Mouse (Mus musculus): Measurements from ENCODE around the gene Slc26a11. TPM values are rescaled to one million over a fixed set of nuclear protein-coding genes. Genes with fewer than 3 reads are reported as not detected.
"Not testable (repeated sequence)": the region's sequence is repeated elsewhere in the genome, so short reads cannot be mapped to it uniquely, and the experiment has no call there.

Gene Slc26a11
- total RNA-seq, 2 experiments from 2014 or later = 0.84 TPM; not detected in 1

DNA sequence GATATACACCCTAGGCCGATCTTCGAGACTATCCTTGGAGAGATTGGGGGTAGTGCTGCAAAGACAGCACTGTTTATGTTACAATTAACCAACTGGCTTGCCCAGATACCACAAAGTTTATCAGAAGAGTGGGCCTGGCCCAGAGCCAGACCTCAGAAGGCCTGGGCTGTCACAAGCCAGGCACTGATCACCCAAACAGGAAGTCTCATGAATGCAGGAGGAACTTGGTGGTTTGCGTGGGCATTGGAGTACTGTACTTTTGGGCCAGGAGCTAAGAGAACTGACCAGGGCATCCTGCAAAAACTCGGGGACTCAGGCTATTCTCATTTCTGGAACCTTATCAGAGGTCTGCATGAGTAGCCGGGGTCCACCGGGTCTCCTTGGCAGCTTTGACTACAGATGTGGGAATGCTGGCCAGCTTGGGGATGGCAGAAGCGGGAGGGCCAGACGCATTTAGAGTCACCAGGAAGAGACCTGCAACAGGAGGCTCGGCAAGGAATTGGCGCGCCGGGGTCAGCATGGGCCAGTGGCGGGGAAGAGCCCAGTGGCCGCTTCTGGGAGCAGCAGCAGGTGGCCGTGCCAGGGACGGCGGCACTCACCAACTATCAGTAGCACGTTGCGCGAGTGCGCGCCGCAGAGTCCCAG is 437 bp upstream of the Slc26a11 start:
- ATAC-seq (replicated peaks; ENCODE audit: low FRiP score, poor library complexity, severe bottlenecking) = peak; percentile 59

DNA sequence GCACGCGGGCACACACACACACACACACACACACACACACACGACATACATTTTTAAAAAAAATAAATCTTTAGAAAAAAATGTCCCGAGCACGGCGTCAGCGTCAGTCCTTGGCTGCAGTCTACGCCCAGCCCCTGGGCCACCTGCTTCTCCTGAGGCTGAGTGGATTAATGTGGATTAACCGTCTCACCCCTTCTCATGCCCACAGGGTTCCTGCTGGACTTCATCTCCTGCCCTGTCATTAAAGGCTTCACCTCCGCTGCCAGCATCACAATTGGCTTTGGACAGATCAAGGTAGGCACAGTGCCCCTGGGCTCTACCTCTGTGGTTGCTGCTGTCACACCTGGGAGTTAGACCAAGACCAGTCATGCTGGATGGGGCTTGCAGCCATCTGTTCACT is 3.7 kb downstream of the Slc26a11 start:
- no peak for ATAC-seq (replicated peaks; ENCODE audit: low FRiP score, poor library complexity, severe bottlenecking)

DNA sequence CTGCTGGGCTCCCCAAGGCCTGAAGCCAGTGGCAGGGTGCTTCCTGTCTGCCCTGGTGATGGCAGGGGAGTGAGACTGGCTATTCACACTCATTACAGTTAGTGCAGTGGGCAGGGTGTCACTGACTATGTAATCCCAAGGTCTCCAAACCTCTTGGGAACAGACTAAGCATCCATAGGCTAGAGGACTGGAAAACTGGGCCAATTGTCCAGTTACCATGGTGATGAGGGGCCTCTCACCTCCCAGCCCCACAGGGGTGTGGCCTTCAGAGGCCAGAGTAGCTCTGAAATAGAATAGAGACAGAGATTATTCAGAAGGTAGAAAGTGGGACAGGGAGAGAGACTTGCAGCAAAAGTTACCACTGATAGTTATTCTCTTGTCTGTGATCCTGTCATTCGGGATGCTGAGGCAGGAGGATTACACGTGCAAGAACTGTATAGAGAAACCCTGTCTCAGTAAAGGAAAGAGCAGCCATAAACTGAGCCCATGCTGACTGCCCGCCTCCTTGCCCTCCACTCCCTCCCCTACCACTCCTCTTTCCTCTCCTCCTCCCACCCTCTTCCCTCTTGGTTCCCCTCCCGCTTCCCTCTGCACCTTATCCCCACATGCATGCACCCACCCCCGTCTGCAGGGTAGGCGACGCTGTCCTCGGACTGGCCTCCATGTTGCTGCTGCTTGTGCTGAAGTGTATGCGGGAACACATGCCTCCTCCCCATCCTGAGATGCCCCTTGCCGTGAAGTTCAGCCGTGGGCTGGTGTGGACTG is 7.6 kb downstream of the Slc26a11 start:
- 0 out of 2 replicates have a peak, but pooled peaks have one; percentile 15 for ATAC-seq (replicated peaks; ENCODE audit: low FRiP score, poor library complexity, severe bottlenecking)

DNA sequence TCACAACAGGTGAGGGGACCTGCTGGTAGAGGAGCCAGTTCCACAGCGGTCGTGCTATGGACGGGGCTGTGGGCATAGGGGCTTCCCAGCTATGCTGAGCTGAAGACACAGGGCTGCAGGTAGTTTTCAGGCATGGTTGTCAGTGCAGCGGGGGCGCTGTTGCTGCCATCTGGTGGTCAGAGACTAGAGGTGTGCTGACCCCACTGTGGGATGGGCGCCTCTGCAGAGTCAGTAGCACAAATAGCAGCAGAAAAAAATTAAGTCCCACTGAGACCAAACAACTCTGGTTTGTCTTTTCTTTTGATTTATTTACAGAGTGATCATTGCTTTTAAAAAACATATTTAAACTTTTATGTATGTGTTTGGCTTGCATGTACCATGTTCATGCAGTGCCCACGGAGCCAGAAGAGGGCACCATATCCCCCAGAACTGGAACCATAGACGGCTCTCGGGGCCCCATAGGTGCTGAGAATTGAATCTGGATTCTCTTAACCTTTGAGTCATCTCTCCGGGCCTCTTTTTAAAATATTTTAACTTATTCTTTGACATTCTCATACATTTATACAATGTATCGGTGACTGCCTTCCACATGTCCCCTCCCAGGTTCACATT is 8.3 kb downstream of the Slc26a11 start:
- ATAC-seq (replicated peaks; ENCODE audit: low FRiP score, poor library complexity, severe bottlenecking) = peak; percentile 91

DNA sequence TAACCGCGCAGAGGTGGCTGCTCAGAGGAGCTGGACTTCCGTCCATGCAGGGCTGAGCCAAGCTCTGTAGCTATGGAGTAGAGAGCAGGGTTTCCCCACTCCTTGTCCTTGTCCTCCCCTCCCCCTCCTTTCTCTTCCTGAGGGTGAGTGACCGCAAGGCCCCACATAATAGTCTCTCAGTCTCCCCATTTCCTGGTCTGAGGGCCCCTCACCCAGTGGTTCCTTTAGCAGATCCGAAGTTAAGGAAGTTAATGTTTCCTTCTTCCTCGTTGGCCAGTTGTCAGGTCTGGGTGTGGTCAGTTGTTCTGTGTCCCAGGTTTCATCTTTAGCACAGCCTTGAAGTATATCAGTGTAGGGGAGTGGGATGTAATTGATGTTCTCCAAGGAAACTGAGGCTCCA is 20.1 kb downstream of the Slc26a11 start:
- ATAC-seq (replicated peaks; ENCODE audit: low FRiP score, poor library complexity, severe bottlenecking) = no peak

DNA sequence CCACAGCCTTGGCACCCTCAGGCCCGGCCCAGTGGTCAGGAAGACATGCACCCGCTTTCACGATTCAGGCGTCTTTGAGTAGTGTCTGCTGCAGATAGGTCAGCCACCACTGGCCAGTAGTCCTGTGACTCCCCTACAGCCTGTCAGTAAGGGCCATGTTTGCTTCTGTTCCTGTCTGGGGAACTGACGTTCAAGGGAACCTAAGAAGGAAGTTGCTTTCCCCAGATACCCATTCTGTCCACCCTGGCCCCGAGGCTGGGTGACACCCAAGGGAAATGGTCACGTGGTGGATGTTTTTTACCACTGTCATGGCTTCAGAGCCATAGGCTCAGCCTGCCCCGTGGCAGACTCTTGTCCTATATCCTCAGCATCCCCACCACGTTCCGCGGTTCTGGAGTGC is 22.0 kb downstream of the Slc26a11 start:
- ATAC-seq (replicated peaks; ENCODE audit: low FRiP score, poor library complexity, severe bottlenecking) = no peak

DNA sequence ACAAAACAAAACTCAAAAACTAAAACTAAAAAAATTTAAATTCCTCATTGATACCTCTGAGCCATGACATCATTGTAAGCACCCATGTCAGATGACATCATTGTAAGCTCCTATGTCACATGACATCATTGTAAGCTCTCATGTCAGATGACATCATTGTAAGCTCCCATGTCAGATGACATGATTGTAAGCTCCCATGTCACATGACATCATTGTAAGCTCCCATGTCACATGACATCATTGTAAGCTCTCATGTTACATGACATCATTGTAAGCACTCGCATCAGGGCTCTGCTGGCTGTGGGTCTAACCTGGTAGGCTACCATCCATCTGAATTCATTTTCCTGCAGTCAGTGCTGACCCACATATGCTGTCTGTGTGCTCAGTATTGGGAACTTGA is 23.2 kb downstream of the Slc26a11 start:
- no peak for ATAC-seq (replicated peaks; ENCODE audit: low FRiP score, poor library complexity, severe bottlenecking)

DNA sequence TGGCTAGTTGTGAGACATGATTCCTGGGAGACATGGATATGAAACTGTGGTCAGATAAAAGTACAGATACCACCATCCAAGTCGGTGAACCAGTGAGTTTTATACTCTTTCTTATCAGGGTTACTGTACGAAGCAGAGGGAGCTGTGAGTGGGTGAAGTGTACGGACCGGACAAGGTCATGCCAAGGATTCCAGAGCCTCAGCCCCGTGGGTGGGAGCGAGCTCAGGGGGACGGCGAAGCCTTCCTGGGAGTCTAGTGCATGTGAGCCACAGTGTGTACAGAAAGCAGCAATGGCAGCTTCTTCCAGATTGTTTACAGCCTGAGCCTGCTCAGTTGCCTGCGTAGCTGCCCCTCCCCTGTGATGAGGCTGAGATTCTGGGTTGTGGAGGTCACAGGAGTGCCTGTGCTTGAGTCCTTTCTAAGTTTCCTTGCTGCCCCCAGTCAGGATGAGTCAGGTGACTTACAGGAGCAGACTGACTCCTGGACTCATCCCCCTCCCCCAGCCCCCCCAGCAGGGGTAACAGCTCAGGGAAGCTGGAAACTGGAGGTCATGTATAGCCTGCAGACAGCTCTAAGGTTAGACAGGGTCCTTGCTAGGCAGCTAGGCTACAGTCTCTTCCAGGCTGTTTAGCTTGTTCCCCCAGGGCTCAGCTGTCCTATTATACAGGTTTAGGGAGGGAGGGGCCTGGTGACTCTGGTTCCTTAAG is 26.4 kb downstream of the Slc26a11 start:
- ATAC-seq (replicated peaks; ENCODE audit: low FRiP score, poor library complexity, severe bottlenecking) = no peak

DNA sequence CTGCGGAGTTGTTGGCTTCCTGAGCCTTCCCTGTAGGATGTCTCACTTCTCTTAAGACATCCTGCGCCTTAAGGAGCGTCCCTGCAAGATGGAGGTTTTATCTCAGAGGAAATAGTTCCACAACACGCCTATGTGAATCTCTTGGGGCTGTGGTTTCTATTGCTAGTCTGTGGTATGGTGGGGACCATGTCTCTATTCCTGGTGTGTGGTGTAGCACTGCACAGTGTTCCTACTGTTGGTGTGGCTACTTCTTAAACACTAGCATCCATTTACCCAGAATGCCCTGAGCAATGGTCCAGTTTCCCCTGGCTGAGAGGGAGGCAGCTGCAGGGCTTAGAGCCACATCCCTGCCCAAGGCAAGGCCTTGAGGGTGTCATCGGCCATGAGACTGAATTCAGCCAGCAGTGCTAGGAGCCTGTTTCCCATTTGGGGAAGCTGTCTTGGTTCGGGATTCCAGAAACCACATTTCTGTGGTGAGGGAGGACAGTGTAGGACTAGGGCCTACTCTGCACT is 27.0 kb downstream of the Slc26a11 start:
- 0 out of 2 replicates have a peak, but pooled peaks have one; percentile 16 for ATAC-seq (replicated peaks; ENCODE audit: low FRiP score, poor library complexity, severe bottlenecking)

DNA sequence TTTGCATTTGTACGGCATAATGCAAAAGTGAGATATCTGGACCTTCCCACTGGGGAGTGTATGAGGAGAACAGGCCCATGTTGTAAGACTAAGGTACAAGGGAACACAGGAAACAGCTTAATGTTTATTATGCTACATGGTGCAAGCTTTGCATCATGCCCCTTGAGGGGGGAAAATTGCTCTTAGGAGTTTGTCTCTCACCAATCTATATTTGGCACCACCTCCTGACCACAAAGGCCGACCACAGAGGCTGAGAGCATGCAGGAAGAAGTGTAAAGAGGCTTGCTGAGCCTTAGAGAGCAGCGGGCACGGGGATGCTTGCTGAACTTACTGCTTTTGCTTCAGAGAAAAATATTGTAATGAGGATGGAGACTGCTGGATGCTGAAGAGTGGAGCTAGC is 29.5 kb downstream of the Slc26a11 start:
- ATAC-seq (replicated peaks; ENCODE audit: low FRiP score, poor library complexity, severe bottlenecking) = no peak

DNA sequence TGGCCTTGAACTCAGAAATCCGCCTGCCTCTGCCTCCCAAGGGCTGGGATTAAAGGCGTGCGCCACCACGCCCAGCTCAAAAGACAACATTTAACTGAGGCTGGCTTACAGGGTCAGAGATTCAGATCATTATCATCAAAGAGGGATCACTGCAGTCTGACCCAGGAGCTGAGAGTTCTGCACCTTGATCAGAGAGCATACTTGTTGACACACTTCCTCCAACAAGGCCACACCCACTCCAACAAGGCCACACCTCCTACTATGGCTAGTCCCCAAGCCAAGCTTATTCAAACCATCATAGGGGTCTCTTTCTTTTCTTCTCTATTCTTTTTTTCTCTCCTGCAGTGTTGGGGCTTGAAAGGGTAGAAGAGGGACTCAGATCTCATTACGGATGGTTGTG is 30.9 kb downstream of the Slc26a11 start:
- no peak for ATAC-seq (replicated peaks; ENCODE audit: low FRiP score, poor library complexity, severe bottlenecking)

DNA sequence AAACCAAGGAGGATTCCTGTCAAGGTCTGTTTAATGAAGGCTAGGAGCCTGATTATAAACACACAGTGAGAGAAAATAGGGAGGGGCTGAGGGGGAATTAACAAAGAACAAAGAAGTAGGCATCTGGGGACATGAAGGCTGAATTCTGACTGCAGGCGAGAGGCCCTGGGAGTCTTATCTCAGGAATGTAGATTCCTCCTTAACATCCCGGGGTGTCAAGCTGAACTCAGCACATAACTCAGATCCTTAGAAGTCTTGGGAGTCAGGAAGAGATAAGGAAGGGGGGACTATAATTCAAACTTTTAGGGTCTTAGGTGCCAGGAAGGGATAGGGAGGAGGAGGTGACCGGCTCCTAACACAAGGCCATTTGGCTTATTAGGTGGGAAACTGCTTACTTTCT is 31.9 kb downstream of the Slc26a11 start:
- ATAC-seq (replicated peaks; ENCODE audit: low FRiP score, poor library complexity, severe bottlenecking) = not testable (repeated sequence)

DNA sequence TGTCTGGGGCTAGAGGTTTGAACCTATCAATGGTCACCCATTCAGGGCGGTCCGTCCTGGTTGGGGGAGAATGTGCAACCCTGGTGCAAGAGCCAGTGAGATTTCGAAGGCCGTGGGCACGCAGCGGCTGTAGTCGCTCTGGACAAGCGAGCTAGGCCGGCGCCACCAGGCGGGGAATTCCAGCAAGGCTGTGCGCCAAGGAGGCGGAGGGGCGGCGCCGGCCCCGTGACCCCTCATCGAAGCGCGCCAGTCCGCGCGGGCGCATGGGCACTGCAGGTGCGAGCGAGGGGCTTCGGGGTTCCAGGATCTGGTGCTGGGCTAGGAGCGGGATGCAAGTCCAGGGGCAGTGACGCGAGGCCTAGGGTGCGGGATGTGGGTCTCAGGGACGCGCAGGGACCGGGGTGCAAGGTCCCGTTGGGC is 34.5 kb downstream of the Slc26a11 start:
- no peak for ATAC-seq (replicated peaks; ENCODE audit: low FRiP score, poor library complexity, severe bottlenecking)

DNA sequence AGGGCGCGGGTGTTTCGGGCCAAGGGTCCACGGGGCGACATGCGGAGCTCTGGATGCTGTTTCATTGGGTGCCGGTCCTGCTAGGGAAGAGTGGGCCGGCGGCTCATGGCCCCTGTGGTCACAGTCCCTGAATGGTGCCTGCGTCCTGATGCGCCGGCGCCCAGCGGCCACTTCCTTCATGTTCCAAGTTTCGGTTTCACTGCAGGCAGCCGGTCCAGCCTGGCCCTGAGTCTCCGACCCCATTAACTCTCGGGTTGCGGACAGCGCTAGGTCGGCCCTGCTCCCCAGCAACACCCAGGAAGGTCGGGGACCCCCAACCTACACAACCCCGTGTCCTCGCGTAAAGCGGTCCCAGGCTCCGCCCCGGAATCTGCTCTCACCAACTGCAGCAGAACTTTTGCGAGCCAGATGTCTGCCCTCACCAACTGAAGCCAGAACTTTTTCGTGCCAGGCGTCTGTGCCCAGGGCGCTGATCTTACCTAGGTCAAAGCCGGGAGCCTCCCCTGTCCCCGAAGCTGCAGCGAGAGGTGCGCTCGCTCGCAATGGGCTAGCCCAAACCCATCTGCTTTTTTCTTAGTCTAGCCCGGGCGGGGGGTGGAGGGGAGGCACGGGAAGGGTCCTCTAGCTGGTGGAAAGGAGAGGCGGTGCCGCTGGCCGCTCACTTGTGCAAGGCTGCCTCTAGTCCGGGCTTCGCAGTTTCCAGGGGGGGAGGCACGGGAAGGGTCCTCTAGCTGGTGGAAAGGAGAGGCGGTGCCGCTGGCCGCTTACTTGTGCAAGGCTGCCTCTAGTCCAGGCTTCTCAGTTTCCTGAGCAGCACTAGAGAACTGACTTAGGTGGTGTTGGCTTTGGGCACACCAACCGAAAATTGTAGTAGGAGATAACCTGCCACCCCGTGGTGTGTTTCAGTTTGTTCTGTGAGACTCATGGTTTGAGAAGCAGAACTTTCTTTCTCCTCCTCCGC is 35.2 kb downstream of the Slc26a11 start:
- ATAC-seq (replicated peaks; ENCODE audit: low FRiP score, poor library complexity, severe bottlenecking) = no peak

DNA sequence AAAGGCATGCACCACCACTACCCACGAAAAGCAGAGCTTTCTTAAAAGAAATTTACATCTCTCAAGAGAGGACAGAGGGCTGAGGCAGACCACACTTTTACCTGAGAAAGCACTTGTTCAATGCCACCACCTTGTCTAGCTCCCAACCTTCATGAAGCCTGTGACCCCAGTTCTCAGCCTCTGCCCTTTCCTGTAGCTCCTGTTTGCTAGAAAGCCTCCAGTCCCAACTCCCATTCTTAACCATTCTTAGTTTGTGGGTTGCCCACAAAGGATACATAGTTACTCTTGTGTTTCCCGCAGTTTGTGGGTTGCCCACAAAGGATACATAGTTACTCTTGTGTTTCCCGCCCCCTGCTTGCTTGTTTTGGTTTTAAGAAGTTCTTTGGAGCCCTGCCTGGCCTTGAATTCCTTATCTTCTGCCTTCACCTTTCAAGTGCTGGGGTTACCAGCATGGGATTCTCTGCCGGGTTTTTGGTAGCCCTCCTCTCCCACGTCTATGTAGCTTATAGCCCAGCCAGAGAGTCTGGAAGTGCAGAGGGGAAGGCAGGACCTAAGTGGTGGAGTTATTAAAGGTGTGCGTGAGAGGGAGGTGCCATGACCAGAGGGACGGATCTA is 36.1 kb downstream of the Slc26a11 start:
- ATAC-seq (replicated peaks; ENCODE audit: low FRiP score, poor library complexity, severe bottlenecking) = peak; percentile 55

DNA sequence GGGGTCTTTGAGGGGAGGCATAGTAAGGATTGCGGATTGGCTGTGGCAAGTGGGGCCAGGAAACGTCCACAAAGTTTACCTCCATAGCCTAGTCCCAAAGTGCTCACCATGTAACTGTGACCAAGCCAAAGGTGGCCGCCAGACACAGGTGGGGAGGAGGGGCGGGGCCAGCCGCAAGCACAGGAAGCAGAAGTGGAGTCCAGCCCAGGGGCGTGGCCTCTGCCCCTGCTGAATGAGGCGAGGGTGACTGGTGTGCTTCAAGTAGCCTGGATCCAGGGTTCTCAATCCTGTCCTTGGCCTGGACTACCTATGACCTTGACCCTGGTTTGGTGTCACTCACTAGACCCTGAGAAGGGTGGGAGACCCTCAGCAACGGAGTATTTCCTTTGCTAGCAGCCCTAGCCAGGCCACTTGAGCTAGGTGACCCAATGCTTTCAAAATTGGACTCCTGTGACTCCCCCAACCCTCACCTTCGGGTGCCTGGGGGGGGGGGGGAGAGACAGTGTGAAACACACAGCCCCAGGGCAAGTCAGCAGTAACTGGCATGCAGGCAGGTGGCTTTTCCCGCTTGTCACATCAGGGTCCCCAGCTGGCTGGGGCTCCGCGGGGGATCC is 36.8 kb downstream of the Slc26a11 start:
- ATAC-seq (replicated peaks; ENCODE audit: low FRiP score, poor library complexity, severe bottlenecking) = peak; percentile 77

DNA sequence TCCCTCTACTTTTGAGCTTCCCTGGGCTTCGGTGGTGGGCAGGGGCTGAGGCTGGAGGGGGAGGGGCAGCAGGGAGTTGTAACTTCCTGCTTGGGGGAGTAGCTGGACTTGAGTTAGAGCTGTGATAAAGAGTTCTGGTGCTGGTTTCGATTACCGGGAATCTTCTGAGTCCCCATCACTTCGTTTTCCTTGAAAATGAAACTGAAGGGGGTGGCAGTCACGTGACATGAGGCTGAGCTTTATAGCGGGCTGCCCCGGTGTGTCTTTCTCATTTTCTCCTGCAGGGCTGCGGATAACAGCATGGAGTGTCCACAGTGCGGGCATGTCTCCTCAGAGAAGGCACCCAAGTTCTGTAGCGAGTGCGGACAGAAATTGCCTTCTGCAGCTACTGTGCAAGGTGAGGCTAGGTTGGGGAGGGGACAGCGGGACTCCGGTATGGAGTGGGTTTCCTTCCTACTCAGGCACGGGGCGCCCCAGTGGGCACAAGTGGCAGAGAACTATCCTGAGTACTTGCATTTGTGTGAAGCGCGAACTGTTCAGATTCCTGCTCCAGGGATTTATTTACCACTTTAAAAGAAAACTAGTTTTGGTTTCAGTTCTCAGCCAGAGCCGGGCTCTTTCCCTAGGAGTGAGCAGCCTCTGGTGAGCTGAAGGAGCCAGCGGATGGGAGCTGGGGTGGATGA is 37.6 kb downstream of the Slc26a11 start, which contains the start of gene Rnf213:
Gene Rnf213, plus strand, starts transcription at position 301 of the 683 bp plus-strand sequence.
- ATAC-seq (replicated peaks; ENCODE audit: low FRiP score, poor library complexity, severe bottlenecking) = peak; percentile 64

DNA sequence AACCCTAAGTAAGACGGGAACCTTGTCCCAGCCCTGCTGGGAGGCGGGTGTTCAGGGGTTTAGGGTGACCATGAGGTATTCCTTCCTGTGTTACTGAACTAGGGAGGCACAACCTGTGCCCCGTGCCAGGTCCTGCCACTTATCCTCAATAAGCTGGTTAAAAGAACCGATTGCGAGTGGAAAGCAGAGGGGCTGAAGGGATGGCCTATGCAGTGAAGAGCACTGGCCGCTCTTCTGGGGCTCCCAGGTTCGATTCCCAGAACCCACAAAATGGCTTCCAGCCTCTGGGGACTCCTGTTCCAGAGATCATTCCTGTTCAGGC is 38.1 kb downstream of the Slc26a11 start:
- peak; percentile 31 for ATAC-seq (replicated peaks; ENCODE audit: low FRiP score, poor library complexity, severe bottlenecking)

Measured in erythroid progenitor cell, adult 5-6 weeks (primary cell).